Mouse (Mus musculus): ENCODE results near the gene Ttc7b.

DNA sequence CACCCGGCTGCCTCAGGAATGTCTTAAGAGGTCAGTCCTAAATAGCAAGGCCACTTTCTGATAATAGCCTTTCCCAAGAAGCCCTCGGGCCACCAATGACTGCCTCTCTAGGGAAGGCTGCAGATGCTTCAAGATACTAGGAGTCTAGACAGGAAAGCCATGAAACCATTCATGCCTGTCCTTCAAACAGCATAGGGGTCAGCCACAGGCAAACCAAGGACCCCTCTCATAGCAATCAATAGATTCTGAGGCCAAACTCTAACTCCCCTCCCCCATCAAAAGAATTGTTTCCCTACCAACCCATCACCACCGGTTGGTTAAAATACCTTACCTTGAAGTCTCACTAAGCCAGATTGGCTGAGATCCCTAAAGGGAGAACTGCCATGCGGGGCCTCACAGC is 5.1 kb downstream of the Ttc7b start:
- TF ChIP-seq CTCF (IDR thresholded peaks at IDR 0.05; ENCODE audit: control insufficient read depth, insufficient read depth, insufficient read length) (no peak), MAX (IDR thresholded peaks at IDR 0.05) (no peak)

Data from C2C12 (cell line).